Mouse (Mus musculus) myocyte (in vitro differentiated cells): ENCODE results near the gene Disp3.

Experiments
- CEBPB ChIP-seq: IDR thresholded peaks from 2 replicates; pipeline ENCODE4 v1.6.1; 2011; ENCODE audit warnings: mild to moderate bottlenecking, moderate library complexity; ENCODE audit not compliant: poor library complexity, insufficient read depth, severe bottlenecking
- E2F4 ChIP-seq: IDR thresholded peaks from one replicate; pipeline ENCODE4 v1.6.1; 2011; ENCODE audit warnings: mild to moderate bottlenecking, control low read depth, moderate library complexity; ENCODE audit not compliant: insufficient read depth
- POLR2A ChIP-seq: IDR thresholded peaks from one replicate; pipeline ENCODE4 v1.6.1; 2011; ENCODE audit warnings: low read depth, mild to moderate bottlenecking, control low read depth, moderate library complexity; ENCODE audit not compliant: insufficient read length

- no peak for TF ChIP-seq E2F4
- TF ChIP-seq CEBPB: no peak
- TF ChIP-seq POLR2A: no peak
Observed at GRCm38 (mm10) chr4:148310126-148310525, 22.4 kb upstream of the Disp3 start.
